Mouse (Mus musculus): ENCODE measurements around the gene Mtmr10. TPM values are rescaled to one million over a fixed set of nuclear protein-coding genes. Genes with fewer than 3 reads are reported as not detected.

Mtmr10 gene
- polyA plus RNA-seq, 1 experiment from 2014 or later: 9.5 TPM

GRCm38 (mm10) chr7:64310241-64310640, 22.8 kb downstream of the Mtmr10 start:
- ATAC-seq (ENCODE audit: insufficient read depth, low FRiP score, low read depth): no peak
- H3K4me1 ChIP-seq: no peaks in the 10 kb centered on the region
- H3K36me3 ChIP-seq: 0 out of 2 replicates have a peak, but pooled peaks cover 5% of the 10 kb centered on the region
- no peak overlapping the region for H3K4me3 ChIP-seq (replicated peaks)
- WGBS: 78% methylated on average over 7 of the region's 7 CpGs
- no peak overlapping the region for H3K9ac ChIP-seq
- H3K27me3 ChIP-seq (replicated peaks): no peaks in the 10 kb centered on the region
- no peak overlapping the region for H3K27ac ChIP-seq
- no peaks in the 10 kb centered on the region for H3K9me3 ChIP-seq
- H3K4me2 ChIP-seq: no peak overlapping the region

GRCm38 (mm10) chr7:64310756-64311155, 23.3 kb downstream of the Mtmr10 start:
- Histone ChIP-seq H3K4me3 (replicated peaks) (no peak overlapping the region), H3K4me1 (no peaks in the 10 kb centered on the region), H3K9me3 (no peaks in the 10 kb centered on the region), H3K27ac (no peak overlapping the region), H3K27me3 (replicated peaks) (no peaks in the 10 kb centered on the region), H3K9ac (no peak overlapping the region), H3K4me2 (no peak overlapping the region), H3K36me3 (0 out of 2 replicates have a peak, but pooled peaks cover 5% of the 10 kb centered on the region)
- 56% methylated on average over 2 of the region's 2 CpGs for WGBS
- no peak for ATAC-seq (ENCODE audit: insufficient read depth, low FRiP score, low read depth)

GRCm38 (mm10) chr7:64312811-64313210, 25.4 kb downstream of the Mtmr10 start:
- H3K4me1 ChIP-seq: no peaks in the 10 kb centered on the region
- no peak overlapping the region for H3K9ac ChIP-seq
- no peaks in the 10 kb centered on the region for H3K27me3 ChIP-seq (replicated peaks)
- H3K9me3 ChIP-seq: no peaks in the 10 kb centered on the region
- no peak overlapping the region for H3K27ac ChIP-seq
- H3K36me3 ChIP-seq: 0 out of 2 replicates have a peak, but pooled peaks cover 6% of the 10 kb centered on the region
- H3K4me3 ChIP-seq (replicated peaks): no peak overlapping the region
- 0 out of 2 replicates have a peak, but pooled peaks have one; percentile 50 for ATAC-seq (ENCODE audit: insufficient read depth, low FRiP score, low read depth)
- 72% methylated on average over 7 of the region's 7 CpGs for WGBS
- H3K4me2 ChIP-seq: no peak overlapping the region

DNA sequence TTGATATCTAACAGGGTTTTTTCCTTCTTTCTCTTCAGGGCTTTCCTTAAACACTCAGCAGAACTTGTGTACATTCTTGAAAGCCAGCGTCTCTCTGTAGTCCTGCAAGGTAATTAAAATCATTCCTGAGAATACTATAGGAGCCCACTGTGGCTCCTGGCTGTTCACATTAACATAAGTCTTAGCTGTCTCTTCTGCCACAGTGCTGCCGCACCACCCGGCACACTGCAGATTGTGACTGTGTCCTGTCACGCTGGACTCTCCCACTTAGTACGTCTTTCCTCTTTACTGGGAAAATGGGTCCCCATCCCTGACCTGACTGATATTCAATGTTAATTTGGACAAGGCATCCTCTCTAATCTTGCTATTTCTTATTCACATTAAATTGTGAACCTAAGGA, 33.7 kb downstream of the Mtmr10 start:
- no peaks in the 10 kb centered on the region for H3K9me3 ChIP-seq
- H3K9ac ChIP-seq: no peak overlapping the region
- no peak for ATAC-seq (ENCODE audit: insufficient read depth, low FRiP score, low read depth)
- no peak overlapping the region for H3K4me2 ChIP-seq
- H3K4me1 ChIP-seq: no peaks in the 10 kb centered on the region
- 87% methylated on average over 5 of the region's 5 CpGs for WGBS
- H3K27me3 ChIP-seq (replicated peaks): no peaks in the 10 kb centered on the region
- H3K4me3 ChIP-seq (replicated peaks): no peak overlapping the region
- H3K27ac ChIP-seq: no peak overlapping the region
- H3K36me3 ChIP-seq: peaks cover 5% of the 10 kb centered on the region; the same call in 1 of the 2 replicates

- H3K4me3 ChIP-seq (replicated peaks): no peak overlapping the region
- ATAC-seq (ENCODE audit: insufficient read depth, low FRiP score, low read depth): no peak
- no peaks in the 10 kb centered on the region for H3K9me3 ChIP-seq
- no peaks in the 10 kb centered on the region for H3K4me1 ChIP-seq
- H3K9ac ChIP-seq: no peak overlapping the region
- WGBS: 85% methylated on average over 4 of the region's 4 CpGs
- no peak overlapping the region for H3K4me2 ChIP-seq
- peaks cover 5% of the 10 kb centered on the region; the same call in 1 of the 2 replicates for H3K36me3 ChIP-seq
- no peaks in the 10 kb centered on the region for H3K27me3 ChIP-seq (replicated peaks)
- no peak overlapping the region for H3K27ac ChIP-seq
Measured at GRCm38 (mm10) chr7:64321658-64322057, 34.2 kb downstream of the Mtmr10 start.

DNA sequence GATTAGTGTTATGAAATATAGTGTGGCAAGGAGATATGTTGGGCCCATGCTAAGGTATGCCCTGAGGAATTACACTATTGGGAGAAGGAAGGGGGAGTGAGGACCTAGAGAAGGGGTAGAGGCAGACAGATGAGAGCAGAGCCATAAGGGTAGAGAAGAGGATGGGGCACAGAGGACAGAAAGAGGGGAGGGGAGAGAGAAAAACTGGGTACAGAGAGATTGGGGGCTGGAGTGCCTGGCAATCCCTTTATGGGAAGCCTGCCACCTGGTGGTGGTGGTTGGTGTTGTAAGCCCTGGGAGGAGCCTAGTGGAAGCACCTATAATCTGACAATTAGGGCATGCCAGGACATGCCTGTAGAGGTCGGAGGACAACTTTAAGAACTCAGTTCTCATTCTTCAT, 39.4 kb downstream of the Mtmr10 start:
- H3K4me3 ChIP-seq (replicated peaks): no peak overlapping the region
- WGBS: 28% methylated on average over 1 of the region's 1 CpGs
- no peak overlapping the region for H3K9ac ChIP-seq
- no peaks in the 10 kb centered on the region for H3K9me3 ChIP-seq
- no peak overlapping the region for H3K27ac ChIP-seq
- H3K36me3 ChIP-seq: 0 out of 2 replicates have a peak, but pooled peaks cover 7% of the 10 kb centered on the region
- no peaks in the 10 kb centered on the region for H3K27me3 ChIP-seq (replicated peaks)
- H3K4me2 ChIP-seq: no peak overlapping the region
- H3K4me1 ChIP-seq: no peaks in the 10 kb centered on the region
- ATAC-seq (ENCODE audit: insufficient read depth, low FRiP score, low read depth): peak; percentile 60

GRCm38 (mm10) chr7:64327486-64327885, 40.0 kb downstream of the Mtmr10 start:
- Histone ChIP-seq H3K9ac (no peak overlapping the region), H3K4me1 (no peaks in the 10 kb centered on the region), H3K4me2 (no peak overlapping the region), H3K36me3 (0 out of 2 replicates have a peak, but pooled peaks cover 7% of the 10 kb centered on the region), H3K9me3 (no peaks in the 10 kb centered on the region), H3K27me3 (replicated peaks) (no peaks in the 10 kb centered on the region), H3K4me3 (replicated peaks) (no peak overlapping the region), H3K27ac (no peak overlapping the region)
- 88% methylated on average over 4 of the region's 4 CpGs for WGBS
- ATAC-seq (ENCODE audit: insufficient read depth, low FRiP score, low read depth): no peak

DNA sequence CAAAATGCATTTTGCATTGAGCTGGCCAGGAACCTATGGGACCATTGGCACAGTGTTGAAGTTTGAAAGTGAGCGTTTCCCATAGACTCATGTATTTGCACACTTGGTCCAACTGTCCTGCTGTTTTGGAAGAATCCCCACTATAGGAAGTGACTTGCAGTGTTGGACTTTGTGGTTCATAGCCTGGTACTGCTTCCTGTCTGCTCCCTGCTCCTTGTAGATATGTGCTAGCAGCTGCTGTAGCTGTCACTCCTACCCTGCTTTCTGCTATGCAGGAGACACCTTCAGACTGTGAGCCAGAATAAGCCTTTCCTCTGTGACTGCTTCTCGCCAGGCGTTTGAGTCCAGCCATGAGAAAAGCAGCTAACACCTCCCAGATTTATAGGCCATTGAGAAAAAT, 43.9 kb downstream of the Mtmr10 start:
- 90% methylated on average over 3 of the region's 3 CpGs for WGBS
- Histone ChIP-seq H3K27ac (no peak overlapping the region), H3K4me3 (replicated peaks) (no peak overlapping the region), H3K36me3 (peaks cover 7% of the 10 kb centered on the region; the same call in 1 of the 2 replicates), H3K4me2 (no peak overlapping the region), H3K27me3 (replicated peaks) (no peaks in the 10 kb centered on the region), H3K9ac (no peak overlapping the region), H3K9me3 (no peaks in the 10 kb centered on the region), H3K4me1 (no peaks in the 10 kb centered on the region)
- ATAC-seq (ENCODE audit: insufficient read depth, low FRiP score, low read depth): no peak

DNA sequence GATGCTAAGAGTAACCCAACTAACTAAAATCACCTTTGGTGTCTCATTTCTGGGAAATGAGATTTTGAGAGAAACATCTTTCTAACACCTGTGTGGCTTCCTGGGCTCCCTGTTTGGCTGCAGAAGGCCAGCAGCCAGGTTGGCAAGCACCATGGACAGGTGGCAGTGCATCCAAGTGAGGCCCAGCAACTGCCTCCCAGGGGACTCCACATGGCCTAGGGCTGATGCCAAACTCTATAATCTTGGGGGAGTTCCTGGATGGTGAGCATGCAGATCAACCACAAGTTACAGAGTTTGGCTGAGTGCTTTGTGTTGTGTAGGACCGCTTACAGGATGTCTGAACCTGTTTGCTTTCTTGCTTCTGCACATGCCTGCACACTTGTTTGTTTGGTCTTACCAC, 45.2 kb downstream of the Mtmr10 start:
- H3K4me3 ChIP-seq (replicated peaks): no peak overlapping the region
- no peaks in the 10 kb centered on the region for H3K9me3 ChIP-seq
- H3K27ac ChIP-seq: no peak overlapping the region
- H3K9ac ChIP-seq: no peak overlapping the region
- ATAC-seq (ENCODE audit: insufficient read depth, low FRiP score, low read depth): no peak
- no peak overlapping the region for H3K4me2 ChIP-seq
- H3K4me1 ChIP-seq: no peaks in the 10 kb centered on the region
- H3K27me3 ChIP-seq (replicated peaks): no peaks in the 10 kb centered on the region
- WGBS: 96% methylated on average over 1 of the region's 1 CpGs
- H3K36me3 ChIP-seq: peaks cover 13% of the 10 kb centered on the region

GRCm38 (mm10) chr7:64347813-64348212, 60.4 kb downstream of the Mtmr10 start:
- no peak overlapping the region for H3K27ac ChIP-seq
- no peak overlapping the region for H3K9ac ChIP-seq
- H3K4me2 ChIP-seq: no peak overlapping the region
- no peaks in the 10 kb centered on the region for H3K4me1 ChIP-seq
- peaks cover 3% of the 10 kb centered on the region; the same call in 1 of the 2 replicates for H3K36me3 ChIP-seq
- no peak overlapping the region for H3K4me3 ChIP-seq (replicated peaks)
- no peaks in the 10 kb centered on the region for H3K9me3 ChIP-seq
- no peak for ATAC-seq (ENCODE audit: insufficient read depth, low FRiP score, low read depth)
- H3K27me3 ChIP-seq (replicated peaks): no peaks in the 10 kb centered on the region
- 84% methylated on average over 1 of the region's 1 CpGs for WGBS

DNA sequence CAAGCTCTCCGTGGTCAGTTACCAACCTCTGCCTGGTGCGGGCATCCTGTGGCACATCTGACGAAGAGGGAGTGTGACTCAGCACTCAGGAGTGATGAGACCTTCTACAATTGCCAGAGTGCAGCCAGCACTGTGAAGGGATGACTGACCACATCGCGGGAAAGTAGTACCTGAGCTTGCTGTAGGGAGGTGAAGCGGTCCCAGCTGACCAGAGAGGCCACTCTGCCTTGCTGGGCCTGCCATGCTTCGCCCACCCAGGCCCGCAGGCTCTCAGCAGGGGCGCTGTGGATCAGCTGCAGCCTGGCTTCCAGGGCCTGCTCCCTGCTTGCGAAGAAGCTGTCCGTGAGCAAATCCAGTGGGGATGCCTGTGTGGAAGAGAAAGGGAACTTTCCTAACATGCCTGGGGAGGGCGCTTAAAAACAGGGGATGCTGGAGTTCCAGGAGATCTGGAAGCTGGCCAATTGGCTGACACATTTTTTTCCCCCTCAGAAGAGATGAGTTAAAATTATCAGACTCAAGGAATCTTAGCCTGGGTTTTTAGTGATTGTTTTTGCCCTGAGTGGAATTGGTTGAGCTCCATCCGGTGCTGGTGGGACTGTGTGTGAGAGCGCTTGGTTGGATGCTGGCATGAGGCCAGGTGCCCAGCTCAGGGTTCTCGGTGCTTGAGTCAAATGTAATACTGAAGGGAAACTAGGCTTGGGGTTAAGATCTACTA, 61.9 kb downstream of the Mtmr10 start:
- H3K9ac ChIP-seq: no peak overlapping the region
- H3K4me3 ChIP-seq (replicated peaks): no peak overlapping the region
- no peak overlapping the region for H3K27ac ChIP-seq
- no peak overlapping the region for H3K4me2 ChIP-seq
- H3K36me3 ChIP-seq: peaks cover 9% of the 10 kb centered on the region
- no peaks in the 10 kb centered on the region for H3K9me3 ChIP-seq
- no peaks in the 10 kb centered on the region for H3K27me3 ChIP-seq (replicated peaks)
- H3K4me1 ChIP-seq: no peaks in the 10 kb centered on the region
- no peak; the same call in 1 of the 2 replicates for ATAC-seq (ENCODE audit: insufficient read depth, low FRiP score, low read depth)
- 81% methylated on average over 15 of the region's 15 CpGs for WGBS

DNA sequence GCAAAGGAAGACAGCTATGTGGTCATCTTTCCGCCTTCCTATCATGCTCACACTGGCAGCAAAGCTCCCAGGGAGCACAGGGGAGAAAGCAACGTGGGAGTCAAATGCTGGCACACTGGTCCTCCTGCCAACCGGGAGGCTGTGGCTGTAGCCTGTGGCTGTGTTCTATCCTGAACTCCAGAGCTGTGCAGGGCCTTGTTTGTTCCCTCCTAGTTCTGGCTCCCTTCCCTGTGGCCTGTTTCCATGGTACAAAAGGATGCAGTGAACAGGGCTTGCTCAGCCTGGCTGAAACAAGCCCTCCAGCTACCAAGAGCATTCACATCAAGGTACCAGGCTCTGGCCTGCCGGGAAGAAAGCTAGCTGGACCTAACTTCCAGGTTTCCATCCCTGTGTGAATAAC, 63.6 kb downstream of the Mtmr10 start:
- Histone ChIP-seq H3K36me3 (peaks cover 9% of the 10 kb centered on the region), H3K9ac (no peak overlapping the region), H3K9me3 (no peaks in the 10 kb centered on the region), H3K4me1 (no peaks in the 10 kb centered on the region), H3K4me3 (replicated peaks) (no peak overlapping the region), H3K4me2 (no peak overlapping the region), H3K27ac (no peak overlapping the region), H3K27me3 (replicated peaks) (no peaks in the 10 kb centered on the region)
- ATAC-seq (ENCODE audit: insufficient read depth, low FRiP score, low read depth): no peak
- WGBS: 78% methylated on average over 4 of the region's 4 CpGs
